Mouse (Mus musculus): Measurements from ENCODE around the gene Itpa. TPM values are rescaled to one million over a fixed set of nuclear protein-coding genes. Genes with fewer than 3 reads are reported as not detected.

Itpa gene
- polyA plus RNA-seq, 1 experiment from 2014 or later, result 91.0 TPM

GRCm38 (mm10) chr2:130677211-130677610 is 9.8 kb downstream of the Itpa start:
- H3K4me1 ChIP-seq (ENCODE audit: control insufficient read depth, insufficient read depth, low read length), result no peaks in the 10 kb centered on the region
- no peak overlapping the region for H3K4me2 ChIP-seq
- WGBS (ENCODE audit: insufficient replicate concordance), result 82% methylated on average over 10 of the region's 10 CpGs
- no peak for ATAC-seq (replicated peaks; ENCODE audit: insufficient number of reproducible peaks, low FRiP score, low TSS enrichment)
- no peak overlapping the region for H3K4me3 ChIP-seq (ENCODE audit: low read depth, low read length)
- H3K27me3 ChIP-seq (ENCODE audit: control insufficient read depth, insufficient read depth, low read length), result no peaks in the 10 kb centered on the region
- peaks cover 49% of the 10 kb centered on the region for H3K36me3 ChIP-seq (ENCODE audit: control insufficient read depth, insufficient read depth, low read length)
- no peak overlapping the region for H3K9ac ChIP-seq (ENCODE audit: low read depth, low read length)
- no peaks in the 10 kb centered on the region for H3K9me3 ChIP-seq (replicated peaks; ENCODE audit: control insufficient read depth, low read length)
- no peak overlapping the region for H3K27ac ChIP-seq (ENCODE audit: low read depth, low read length)

GRCm38 (mm10) chr2:130679154-130679553 is 11.7 kb downstream of the Itpa start:
- H3K27me3 ChIP-seq (ENCODE audit: control insufficient read depth, insufficient read depth, low read length), result no peaks in the 10 kb centered on the region
- H3K4me2 ChIP-seq, result no peak overlapping the region
- no peaks in the 10 kb centered on the region for H3K4me1 ChIP-seq (ENCODE audit: control insufficient read depth, insufficient read depth, low read length)
- no peaks in the 10 kb centered on the region for H3K9me3 ChIP-seq (replicated peaks; ENCODE audit: control insufficient read depth, low read length)
- no peak for ATAC-seq (replicated peaks; ENCODE audit: insufficient number of reproducible peaks, low FRiP score, low TSS enrichment)
- WGBS (ENCODE audit: insufficient replicate concordance), result 92% methylated on average over 12 of the region's 12 CpGs
- no peak overlapping the region for H3K27ac ChIP-seq (ENCODE audit: low read depth, low read length)
- H3K36me3 ChIP-seq (ENCODE audit: control insufficient read depth, insufficient read depth, low read length), result peaks cover 41% of the 10 kb centered on the region
- no peak overlapping the region for H3K4me3 ChIP-seq (ENCODE audit: low read depth, low read length)
- H3K9ac ChIP-seq (ENCODE audit: low read depth, low read length), result no peak overlapping the region

DNA sequence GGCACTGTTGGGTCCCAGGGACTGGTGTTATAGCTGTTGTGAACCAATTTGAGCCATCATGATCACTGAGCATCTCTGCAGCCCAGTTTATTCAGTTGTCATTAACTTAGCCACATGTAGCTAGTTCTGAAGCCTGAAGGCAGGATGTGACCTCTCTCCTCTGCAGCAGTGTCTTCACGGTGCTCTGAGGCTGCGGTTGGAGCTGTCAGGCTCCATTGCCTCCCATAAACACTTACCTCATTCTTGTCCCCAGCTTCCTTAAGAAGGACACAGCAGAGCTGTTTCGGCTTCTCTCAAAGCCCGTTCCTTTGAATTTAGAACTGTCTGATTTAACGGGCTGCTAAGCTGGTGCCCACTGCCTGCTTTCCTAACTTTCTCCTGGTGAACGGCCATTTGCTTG is 12.5 kb downstream of the Itpa start:
- Histone ChIP-seq H3K4me2 (no peak overlapping the region), H3K27me3 (ENCODE audit: control insufficient read depth, insufficient read depth, low read length) (no peaks in the 10 kb centered on the region), H3K27ac (ENCODE audit: low read depth, low read length) (no peak overlapping the region), H3K9ac (ENCODE audit: low read depth, low read length) (no peak overlapping the region), H3K4me3 (ENCODE audit: low read depth, low read length) (no peak overlapping the region), H3K36me3 (ENCODE audit: control insufficient read depth, insufficient read depth, low read length) (peaks cover 37% of the 10 kb centered on the region), H3K9me3 (replicated peaks; ENCODE audit: control insufficient read depth, low read length) (no peaks in the 10 kb centered on the region), H3K4me1 (ENCODE audit: control insufficient read depth, insufficient read depth, low read length) (no peaks in the 10 kb centered on the region)
- ATAC-seq (replicated peaks; ENCODE audit: insufficient number of reproducible peaks, low FRiP score, low TSS enrichment), result no peak
- WGBS (ENCODE audit: insufficient replicate concordance), result 94% methylated on average over 6 of the region's 6 CpGs

- H3K4me3 ChIP-seq (ENCODE audit: low read depth, low read length), result no peak overlapping the region
- 89% methylated on average over 3 of the region's 3 CpGs for WGBS (ENCODE audit: insufficient replicate concordance)
- H3K27me3 ChIP-seq (ENCODE audit: control insufficient read depth, insufficient read depth, low read length), result no peaks in the 10 kb centered on the region
- peaks cover 29% of the 10 kb centered on the region; the same call in 1 of the 2 replicates for H3K36me3 ChIP-seq (ENCODE audit: control insufficient read depth, insufficient read depth, low read length)
- no peaks in the 10 kb centered on the region for H3K9me3 ChIP-seq (replicated peaks; ENCODE audit: control insufficient read depth, low read length)
- no peak overlapping the region for H3K27ac ChIP-seq (ENCODE audit: low read depth, low read length)
- no peak overlapping the region for H3K9ac ChIP-seq (ENCODE audit: low read depth, low read length)
- ATAC-seq (replicated peaks; ENCODE audit: insufficient number of reproducible peaks, low FRiP score, low TSS enrichment), result no peak
- no peak overlapping the region for H3K4me2 ChIP-seq
- no peaks in the 10 kb centered on the region for H3K4me1 ChIP-seq (ENCODE audit: control insufficient read depth, insufficient read depth, low read length)
These were observed 14.1 kb downstream of the Itpa start for GRCm38 (mm10) chr2:130681531-130681930.

GRCm38 (mm10) chr2:130685426-130685825 is 18.0 kb downstream of the Itpa start:
- H3K36me3 ChIP-seq (ENCODE audit: control insufficient read depth, insufficient read depth, low read length), result peaks cover 11% of the 10 kb centered on the region; the same call in 1 of the 2 replicates

DNA sequence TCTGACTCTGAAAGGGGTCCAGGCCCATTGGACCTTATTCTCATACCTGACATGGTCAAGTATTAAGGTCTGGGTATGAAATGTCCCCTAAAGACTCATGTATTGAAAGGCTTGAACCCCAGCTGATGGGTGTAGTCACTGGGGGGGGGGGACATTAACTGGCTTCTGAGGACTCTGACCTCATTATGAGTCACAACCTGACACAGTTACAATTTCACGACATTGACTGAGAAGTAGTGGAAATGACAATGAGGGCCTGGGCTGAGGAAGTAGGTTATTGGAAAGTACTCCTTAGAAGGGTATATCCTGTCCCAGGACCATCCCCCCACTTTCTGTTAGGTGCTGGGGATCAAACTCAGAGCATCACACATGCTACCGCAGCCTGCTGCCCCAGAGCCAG is 21.6 kb downstream of the Itpa start:
- Histone ChIP-seq H3K27ac (ENCODE audit: low read depth, low read length) (no peak overlapping the region), H3K9ac (ENCODE audit: low read depth, low read length) (no peak overlapping the region), H3K36me3 (ENCODE audit: control insufficient read depth, insufficient read depth, low read length) (no peaks in the 10 kb centered on the region; the same call in 1 of the 2 replicates), H3K9me3 (replicated peaks; ENCODE audit: control insufficient read depth, low read length) (no peaks in the 10 kb centered on the region), H3K4me2 (no peak overlapping the region), H3K4me3 (ENCODE audit: low read depth, low read length) (no peak overlapping the region), H3K27me3 (ENCODE audit: control insufficient read depth, insufficient read depth, low read length) (0 out of 2 replicates have a peak, but pooled peaks cover under 1% of the 10 kb centered on the region), H3K4me1 (ENCODE audit: control insufficient read depth, insufficient read depth, low read length) (no peaks in the 10 kb centered on the region)
- WGBS (ENCODE audit: insufficient replicate concordance), result 58% methylated on average over 2 of the region's 2 CpGs
- ATAC-seq (replicated peaks; ENCODE audit: insufficient number of reproducible peaks, low FRiP score, low TSS enrichment), result no peak

More at GRCm38 (mm10) chr2:130685426-130685825, 18.0 kb downstream of the Itpa start:
- ATAC-seq (replicated peaks; ENCODE audit: insufficient number of reproducible peaks, low FRiP score, low TSS enrichment), result no peak
- Histone ChIP-seq H3K9me3 (replicated peaks; ENCODE audit: control insufficient read depth, low read length) (no peaks in the 10 kb centered on the region), H3K4me3 (ENCODE audit: low read depth, low read length) (no peak overlapping the region), H3K9ac (ENCODE audit: low read depth, low read length) (no peak overlapping the region), H3K4me1 (ENCODE audit: control insufficient read depth, insufficient read depth, low read length) (no peaks in the 10 kb centered on the region), H3K27ac (ENCODE audit: low read depth, low read length) (no peak overlapping the region), H3K27me3 (ENCODE audit: control insufficient read depth, insufficient read depth, low read length) (no peaks in the 10 kb centered on the region), H3K4me2 (no peak overlapping the region)
- 81% methylated on average over 9 of the region's 9 CpGs for WGBS (ENCODE audit: insufficient replicate concordance)

DNA sequence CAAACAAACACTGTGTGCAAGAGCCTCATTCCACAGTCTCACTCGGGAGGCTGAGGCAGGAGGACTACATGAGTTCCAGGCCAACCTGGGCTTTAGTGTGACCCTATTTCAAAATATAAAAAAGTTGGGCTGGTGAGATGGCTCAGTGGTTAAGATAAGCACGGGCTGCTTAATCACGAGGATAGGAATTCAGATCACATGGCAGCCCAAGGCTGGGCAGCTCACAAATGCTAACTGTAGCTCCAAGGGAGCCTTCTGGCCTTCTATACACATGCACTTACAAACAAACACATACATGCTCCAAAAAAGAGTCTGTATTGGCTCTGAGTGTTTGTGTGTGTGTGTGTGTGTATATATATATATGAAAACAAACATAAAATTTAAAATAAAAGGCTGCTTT is 26.2 kb downstream of the Itpa start:
- H3K4me2 ChIP-seq, result no peak overlapping the region
- H3K9ac ChIP-seq (ENCODE audit: low read depth, low read length), result no peak overlapping the region
- no peaks in the 10 kb centered on the region for H3K36me3 ChIP-seq (ENCODE audit: control insufficient read depth, insufficient read depth, low read length)
- no peaks in the 10 kb centered on the region for H3K9me3 ChIP-seq (replicated peaks; ENCODE audit: control insufficient read depth, low read length)
- no peak for ATAC-seq (replicated peaks; ENCODE audit: insufficient number of reproducible peaks, low FRiP score, low TSS enrichment)
- no peak overlapping the region for H3K27ac ChIP-seq (ENCODE audit: low read depth, low read length)
- peaks cover 36% of the 10 kb centered on the region for H3K27me3 ChIP-seq (ENCODE audit: control insufficient read depth, insufficient read depth, low read length)
- H3K4me1 ChIP-seq (ENCODE audit: control insufficient read depth, insufficient read depth, low read length), result no peaks in the 10 kb centered on the region
- no peak overlapping the region for H3K4me3 ChIP-seq (ENCODE audit: low read depth, low read length)
- 31% methylated on average over 3 of the region's 3 CpGs for WGBS (ENCODE audit: insufficient replicate concordance)

GRCm38 (mm10) chr2:130696700-130697152 is 29.3 kb downstream of the Itpa start:
- H3K9ac ChIP-seq (ENCODE audit: low read depth, low read length), result peak overlapping the region; percentile 53
- no peaks in the 10 kb centered on the region for H3K4me1 ChIP-seq (ENCODE audit: control insufficient read depth, insufficient read depth, low read length)
- ATAC-seq (replicated peaks; ENCODE audit: insufficient number of reproducible peaks, low FRiP score, low TSS enrichment), result no peak
- no peak overlapping the region for H3K27ac ChIP-seq (ENCODE audit: low read depth, low read length)
- H3K9me3 ChIP-seq (replicated peaks; ENCODE audit: control insufficient read depth, low read length), result no peaks in the 10 kb centered on the region
- H3K4me2 ChIP-seq, result peak overlapping the region; percentile 93
- 2% methylated on average over 31 of the region's 31 CpGs for WGBS (ENCODE audit: insufficient replicate concordance)
- peaks cover 50% of the 10 kb centered on the region for H3K27me3 ChIP-seq (ENCODE audit: control insufficient read depth, insufficient read depth, low read length)
- no peaks in the 10 kb centered on the region for H3K36me3 ChIP-seq (ENCODE audit: control insufficient read depth, insufficient read depth, low read length)
- peak overlapping the region; percentile 54 for H3K4me3 ChIP-seq (ENCODE audit: low read depth, low read length)

DNA sequence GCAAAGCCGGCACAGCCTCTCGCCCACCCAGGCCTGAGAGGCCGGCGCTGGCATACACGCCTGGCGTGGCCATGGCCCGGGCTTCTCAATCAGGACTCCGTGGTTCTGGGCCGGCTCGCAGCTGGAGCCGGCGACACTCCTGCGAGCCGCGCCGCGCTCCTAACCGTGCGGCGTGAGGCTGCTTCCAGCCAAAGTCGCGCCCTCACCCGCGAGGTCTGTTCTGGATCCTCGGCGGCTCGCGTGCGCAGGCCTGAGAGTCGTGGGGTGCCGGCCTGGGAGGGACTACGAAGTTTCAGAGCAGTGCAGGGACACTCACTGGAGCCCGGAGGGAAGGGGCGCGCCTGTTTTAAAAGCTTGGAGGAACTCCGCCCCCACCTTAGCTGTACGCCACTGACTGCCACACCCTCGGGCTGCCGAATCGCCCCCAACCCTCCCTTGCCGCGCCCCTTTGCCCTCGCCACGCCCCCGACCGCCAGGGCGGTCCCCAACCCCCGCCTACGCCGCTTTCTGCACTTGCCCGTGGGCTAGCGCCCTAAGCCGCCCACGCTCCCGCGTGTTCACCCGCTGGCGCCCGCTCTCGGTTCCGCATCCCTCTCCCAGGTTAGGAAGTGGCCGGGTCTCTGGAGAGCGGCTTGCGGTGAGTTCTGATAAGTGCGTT is 29.9 kb downstream of the Itpa start, which contains the start of gene Slc4a11:
Slc4a11 (minus strand) TSS at position 367 of the 658 bp plus-strand sequence.
- H3K4me1 ChIP-seq (ENCODE audit: control insufficient read depth, insufficient read depth, low read length), result no peaks in the 10 kb centered on the region
- WGBS (ENCODE audit: insufficient replicate concordance), result under 1% methylated on average over 65 of the region's 65 CpGs
- no peaks in the 10 kb centered on the region for H3K9me3 ChIP-seq (replicated peaks; ENCODE audit: control insufficient read depth, low read length)
- no peak within 1 kb of the TSS for H3K27ac ChIP-seq (ENCODE audit: low read depth, low read length)
- peak within 1 kb of the TSS; percentile 93 for H3K4me2 ChIP-seq
- ATAC-seq (replicated peaks; ENCODE audit: insufficient number of reproducible peaks, low FRiP score, low TSS enrichment), result peak; percentile 58; the same call in 1 of the 2 replicates
- no peaks in the 10 kb centered on the region for H3K36me3 ChIP-seq (ENCODE audit: control insufficient read depth, insufficient read depth, low read length)
- H3K9ac ChIP-seq (ENCODE audit: low read depth, low read length), result peak within 1 kb of the TSS; percentile 53
- H3K4me3 ChIP-seq (ENCODE audit: low read depth, low read length), result peak within 1 kb of the TSS; percentile 54
- H3K27me3 ChIP-seq (ENCODE audit: control insufficient read depth, insufficient read depth, low read length), result peaks cover 50% of the 10 kb centered on the region
